Mouse (Mus musculus) limb, embryonic 11.5 days (tissue): ENCODE results near the gene E130114P18Rik. TPM values are rescaled to one million over a fixed set of nuclear protein-coding genes. Genes with fewer than 3 reads are reported as not detected.
A peak's percentile ranks its signal among the peaks of the same experiment; 100 is the strongest.

ENCODE experiments used
- ATAC-seq: fragments of 200-750 bp; cut with Nextera tagmentation; 2 replicates; pipeline ENCODE4 v1.8.0; 2017; ENCODE audit warnings: low read depth; ENCODE audit not compliant: insufficient number of reproducible peaks, low FRiP score, low TSS enrichment
- DNase-seq: peaks from one replicate; pipeline ENCODE4 v3.0.0-alpha.2; 2015; ENCODE audit warnings: low spot score
- H3K27ac ChIP-seq: fragments of 300-500 bp; sonication (generic); replicated peaks from 2 replicates; pipeline ENCODE4 v1.5.1; 2014; ENCODE audit warnings: low read depth, mild to moderate bottlenecking, low read length
- H3K27me3 ChIP-seq: fragments of 300-500 bp; sonication (generic); 2 replicates; pipeline ENCODE4 v1.6.1; 2014; ENCODE audit warnings: mild to moderate bottlenecking, low read length, mixed read lengths; ENCODE audit not compliant: control insufficient read depth, insufficient read depth
- H3K36me3 ChIP-seq: fragments of 300-500 bp; sonication (generic); 2 replicates; pipeline ENCODE4 v1.6.1; 2014; ENCODE audit warnings: mild to moderate bottlenecking, low read length, moderate library complexity, mixed read lengths; ENCODE audit not compliant: control insufficient read depth, insufficient read depth
- H3K4me1 ChIP-seq: fragments of 300-500 bp; sonication (generic); 2 replicates; pipeline ENCODE4 v1.6.1; 2014; ENCODE audit warnings: low read length, mixed read lengths; ENCODE audit not compliant: control insufficient read depth, insufficient read depth
- H3K4me2 ChIP-seq: fragments of 300-500 bp; sonication (generic); 2 replicates; pipeline ENCODE4 v1.6.1; 2014; ENCODE audit warnings: low read depth, mild to moderate bottlenecking, moderate library complexity; ENCODE audit not compliant: severe bottlenecking
- H3K4me3 ChIP-seq: fragments of 300-500 bp; sonication (generic); 2 replicates; pipeline ENCODE4 v1.5.1; 2014; ENCODE audit warnings: low read depth, low read length
- H3K9ac ChIP-seq: fragments of 300-500 bp; sonication (generic); 2 replicates; pipeline ENCODE4 v1.6.1; 2014; ENCODE audit warnings: mild to moderate bottlenecking, low read length
- H3K9me3 ChIP-seq: fragments of 300-500 bp; sonication (generic); 2 replicates; pipeline ENCODE4 v1.6.1; 2016; ENCODE audit warnings: low read length; ENCODE audit not compliant: control insufficient read depth
- WGBS: fragments of 180-500 bp; shearing (Covaris S2); extraction: QIAGEN DNeasy Blood & Tissue Kit; methylation state at CpG from one replicate; pipeline ENCODE4 v1.1.7; 2014; 5-methylcytosine and 5-hydroxymethylcytosine counted together
- polyA plus RNA-seq: library from polyadenylated mRNA; unstranded; fragments of >200 nt; fragmentation: Nextera tagmentation; extraction: Ambion mirVana; gene quantifications from 2 replicates; pipeline ENCODE4 v1.2.1, GENCODE M21; 2014

E130114P18Rik gene
- polyA plus RNA-seq, 1 experiment from 2014 or later = 10.1 TPM

DNA sequence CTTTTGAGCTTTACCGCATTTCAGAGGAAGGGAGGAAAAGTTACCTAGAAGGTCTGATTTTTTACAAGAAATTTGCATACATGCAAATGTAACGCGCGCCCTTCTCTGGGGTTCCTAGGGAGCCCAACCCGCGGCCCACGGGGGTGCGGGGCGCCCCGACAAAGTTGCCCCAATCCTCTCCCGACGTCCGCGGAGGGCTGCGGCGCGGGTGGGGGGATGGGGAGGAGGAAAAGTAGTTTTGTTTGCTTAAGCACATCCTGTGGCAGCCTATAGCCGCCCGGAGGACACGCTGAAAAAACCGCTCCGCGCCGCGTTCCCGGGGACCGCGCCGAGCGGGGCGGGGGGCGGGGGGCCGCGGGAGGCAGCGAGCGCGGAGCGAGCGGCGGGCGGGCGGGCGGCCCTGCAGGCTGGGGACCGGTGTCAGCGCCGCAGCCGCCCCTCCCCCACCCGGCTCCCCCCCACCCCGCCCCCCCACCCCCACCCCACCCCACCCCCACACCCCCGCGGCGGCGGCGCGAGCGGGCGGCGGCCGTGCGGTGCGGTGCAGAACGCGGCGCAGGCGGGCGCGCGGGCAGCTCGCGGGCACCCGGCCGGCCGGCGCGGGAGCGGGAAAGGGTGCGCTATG, 685 bp downstream of the E130114P18Rik start:
- Histone ChIP-seq H3K9ac (peak overlapping the region; percentile 97), H3K27me3 (no peaks in the 10 kb centered on the region), H3K4me1 (peaks cover 13% of the 10 kb centered on the region; the same call in 1 of the 2 replicates), H3K36me3 (no peaks in the 10 kb centered on the region), H3K4me3 (peak overlapping the region; percentile 91), H3K27ac (peak overlapping the region; percentile 90), H3K9me3 (no peaks in the 10 kb centered on the region), H3K4me2 (peak overlapping the region; percentile 81)
- ATAC-seq (peak; percentile 10; the same call in 1 of the 2 replicates), DNase-seq (peak; percentile 77)
- WGBS = 0% methylated on average over 26 of the region's 77 CpGs

DNA sequence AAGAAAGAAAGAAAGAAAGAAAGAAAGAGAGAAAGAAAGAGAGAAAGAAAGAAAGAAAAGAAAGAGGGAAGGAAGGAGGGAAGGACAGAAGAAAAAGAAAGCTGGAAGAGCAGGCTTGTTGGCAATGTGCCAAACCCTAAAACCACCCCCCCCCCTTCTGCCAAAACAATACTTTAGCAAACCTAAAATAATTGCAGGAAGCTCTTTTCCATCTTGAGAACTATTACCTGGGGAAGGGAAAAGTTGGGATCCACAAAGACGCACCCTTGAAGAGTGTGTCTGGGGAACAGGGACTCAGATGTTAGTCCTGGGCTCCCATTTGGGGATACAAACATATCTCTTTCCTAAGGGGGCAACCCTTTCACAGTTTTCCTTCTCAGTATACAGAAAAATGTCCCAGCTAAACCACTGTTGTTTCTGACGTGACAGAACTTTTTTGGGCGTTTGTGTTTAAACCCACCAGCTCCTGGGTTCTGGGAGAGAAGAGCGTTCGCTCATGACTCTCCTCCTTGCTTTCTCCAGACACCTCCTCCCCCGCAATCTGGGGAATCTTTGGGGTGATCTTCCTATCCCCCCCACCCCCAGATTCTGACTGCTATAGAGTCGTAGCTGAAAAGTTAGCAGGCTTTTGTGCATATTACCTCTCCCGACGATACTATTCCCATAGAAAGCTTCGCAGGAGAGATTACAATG, 1.3 kb downstream of the E130114P18Rik start:
- DNase-seq (peak; percentile 59), ATAC-seq (no peak)
- Histone ChIP-seq H3K36me3 (no peaks in the 10 kb centered on the region), H3K4me3 (peak overlapping the region; percentile 91), H3K4me2 (peak overlapping the region; percentile 81), H3K27me3 (no peaks in the 10 kb centered on the region), H3K27ac (peak overlapping the region; percentile 90), H3K9me3 (no peaks in the 10 kb centered on the region), H3K9ac (peak overlapping the region; percentile 97), H3K4me1 (peaks cover 15% of the 10 kb centered on the region; the same call in 1 of the 2 replicates)
- 1% methylated on average over 10 of the region's 10 CpGs for WGBS

DNA sequence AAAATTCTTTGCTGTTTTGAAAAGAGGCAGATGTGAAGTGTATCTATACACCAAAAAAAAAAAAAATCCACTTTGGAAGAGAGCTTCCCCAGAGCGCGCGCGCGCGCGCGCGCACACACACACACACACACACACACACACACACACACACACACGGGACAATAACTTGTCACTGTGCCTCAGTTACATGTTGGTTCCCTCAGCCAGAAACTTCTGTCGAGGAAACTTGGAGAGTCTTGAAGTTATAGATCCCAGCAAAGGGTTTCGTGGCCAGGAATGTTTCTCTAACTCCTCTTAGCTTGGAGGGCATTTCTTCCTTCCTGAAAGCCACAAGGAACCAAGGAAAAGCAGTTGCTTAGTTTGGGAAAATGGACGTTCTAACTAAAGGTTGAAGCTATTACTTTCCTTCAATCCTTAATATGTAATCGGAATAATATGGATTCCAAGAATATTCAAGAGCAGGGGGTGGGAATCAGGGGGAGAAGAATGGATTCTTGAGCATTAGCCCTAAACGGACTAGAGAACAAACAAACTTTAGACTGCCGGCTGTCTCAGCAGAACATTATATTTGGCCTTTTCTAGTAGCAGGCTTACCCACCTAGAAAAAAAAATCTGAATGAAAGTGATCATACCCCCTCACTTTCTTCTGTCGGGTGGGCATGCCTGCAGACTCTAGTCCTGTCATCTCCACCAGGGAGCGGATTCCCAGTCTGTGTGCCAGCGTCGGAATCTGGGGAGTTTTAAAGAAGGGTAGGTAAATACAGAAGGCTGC, 2.2 kb downstream of the E130114P18Rik start:
- Histone ChIP-seq H3K27ac (no peak overlapping the region), H3K4me3 (peak overlapping the region; percentile 21), H3K36me3 (no peaks in the 10 kb centered on the region), H3K9me3 (no peaks in the 10 kb centered on the region), H3K4me1 (peaks cover 17% of the 10 kb centered on the region; the same call in 1 of the 2 replicates), H3K27me3 (no peaks in the 10 kb centered on the region), H3K9ac (no peak overlapping the region; the same call in none of the 2 replicates), H3K4me2 (peak overlapping the region; percentile 44)
- ATAC-seq (no peak), DNase-seq (peak; percentile 44)
- WGBS = under 1% methylated on average over 20 of the region's 20 CpGs

DNA sequence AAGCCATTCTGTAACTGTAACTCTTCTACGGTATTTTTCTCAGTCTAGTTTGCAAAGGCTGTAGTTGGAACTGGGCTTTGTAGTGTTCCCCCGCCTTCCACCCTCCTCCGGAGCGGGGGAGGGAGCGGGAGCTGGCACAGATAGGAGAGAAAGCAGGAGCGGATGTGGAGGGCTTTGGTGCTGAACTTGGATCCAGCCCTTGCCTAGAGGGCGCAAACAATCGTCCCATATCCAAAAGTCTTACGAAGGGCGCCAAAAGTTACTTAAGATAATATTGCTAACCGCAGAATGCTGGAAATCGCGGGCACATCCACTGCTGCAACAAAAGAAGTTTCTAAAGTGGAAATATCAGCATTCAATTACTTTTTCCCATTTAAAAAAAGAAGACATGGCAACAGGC, 2.8 kb downstream of the E130114P18Rik start:
- under 1% methylated on average over 13 of the region's 13 CpGs for WGBS
- Histone ChIP-seq H3K27me3 (no peaks in the 10 kb centered on the region), H3K4me3 (peak overlapping the region; percentile 21; the same call in 1 of the 2 replicates), H3K4me2 (peak overlapping the region; percentile 44), H3K9me3 (no peaks in the 10 kb centered on the region), H3K9ac (peak overlapping the region; percentile 14), H3K36me3 (no peaks in the 10 kb centered on the region), H3K27ac (no peak overlapping the region; the same call in 1 of the 2 replicates), H3K4me1 (peaks cover 17% of the 10 kb centered on the region; the same call in 1 of the 2 replicates)
- ATAC-seq (no peak), DNase-seq (peak; percentile 79)

DNA sequence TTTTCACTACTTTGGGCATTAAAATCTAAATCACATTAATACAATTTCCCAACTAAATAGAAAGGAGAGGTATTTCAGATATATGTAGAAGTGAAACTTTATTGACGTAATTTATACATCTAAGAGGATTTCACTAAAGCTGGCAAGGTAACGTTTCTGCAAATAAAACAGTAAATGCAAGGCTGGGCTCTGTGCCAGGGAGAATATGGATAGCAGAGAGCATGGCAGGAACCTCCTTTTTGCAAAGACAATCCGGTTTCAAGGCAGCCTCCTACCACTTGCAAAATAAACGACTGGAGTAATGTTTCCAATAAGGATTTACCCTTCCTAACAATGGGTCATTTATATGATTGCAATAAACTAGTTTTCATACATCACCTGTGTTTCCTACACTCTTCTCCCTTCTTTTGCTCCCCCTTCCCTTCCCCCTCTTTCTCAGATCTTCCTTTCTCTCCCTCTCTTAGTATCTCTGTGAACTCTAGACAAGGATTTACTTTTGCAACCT, 3.4 kb downstream of the E130114P18Rik start:
- Histone ChIP-seq H3K4me3 (0 out of 2 replicates have a peak overlapping the region, but pooled peaks have one; percentile 21), H3K9me3 (no peaks in the 10 kb centered on the region), H3K36me3 (no peaks in the 10 kb centered on the region), H3K4me2 (peak overlapping the region; percentile 44; the same call in 1 of the 2 replicates), H3K27ac (no peak overlapping the region; the same call in 1 of the 2 replicates), H3K9ac (no peak overlapping the region; the same call in 1 of the 2 replicates), H3K27me3 (no peaks in the 10 kb centered on the region), H3K4me1 (peaks cover 14% of the 10 kb centered on the region; the same call in 1 of the 2 replicates)
- 21% methylated on average over 4 of the region's 4 CpGs for WGBS
- DNase-seq = no peak
- ATAC-seq = no peak

DNA sequence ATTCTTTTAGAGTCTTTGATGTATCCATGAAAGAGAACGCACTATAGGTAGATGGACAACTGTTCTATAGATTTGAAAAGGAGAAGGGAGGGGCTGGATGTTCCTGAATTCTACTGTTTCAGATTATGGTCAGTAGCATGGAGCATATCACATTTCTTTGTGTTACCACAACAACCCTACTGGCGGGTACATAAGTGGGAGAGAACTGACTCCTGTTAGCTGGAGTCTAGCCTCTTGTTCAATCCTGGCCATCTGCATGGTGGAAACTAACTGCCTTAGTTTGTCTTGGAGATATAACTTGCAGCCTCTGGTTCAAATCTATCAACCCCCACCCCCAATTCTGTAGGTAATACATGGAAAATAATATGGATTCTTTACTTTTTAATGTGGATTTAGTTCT, 4.1 kb downstream of the E130114P18Rik start:
- Histone ChIP-seq H3K9me3 (no peaks in the 10 kb centered on the region), H3K27me3 (no peaks in the 10 kb centered on the region), H3K36me3 (no peaks in the 10 kb centered on the region), H3K9ac (no peak overlapping the region), H3K4me1 (peaks cover 13% of the 10 kb centered on the region; the same call in 1 of the 2 replicates), H3K4me3 (no peak overlapping the region), H3K27ac (no peak overlapping the region), H3K4me2 (peak overlapping the region; percentile 11; the same call in 1 of the 2 replicates)
- no peak for ATAC-seq
- WGBS = 68% methylated on average over 2 of the region's 2 CpGs
- DNase-seq = no peak

DNA sequence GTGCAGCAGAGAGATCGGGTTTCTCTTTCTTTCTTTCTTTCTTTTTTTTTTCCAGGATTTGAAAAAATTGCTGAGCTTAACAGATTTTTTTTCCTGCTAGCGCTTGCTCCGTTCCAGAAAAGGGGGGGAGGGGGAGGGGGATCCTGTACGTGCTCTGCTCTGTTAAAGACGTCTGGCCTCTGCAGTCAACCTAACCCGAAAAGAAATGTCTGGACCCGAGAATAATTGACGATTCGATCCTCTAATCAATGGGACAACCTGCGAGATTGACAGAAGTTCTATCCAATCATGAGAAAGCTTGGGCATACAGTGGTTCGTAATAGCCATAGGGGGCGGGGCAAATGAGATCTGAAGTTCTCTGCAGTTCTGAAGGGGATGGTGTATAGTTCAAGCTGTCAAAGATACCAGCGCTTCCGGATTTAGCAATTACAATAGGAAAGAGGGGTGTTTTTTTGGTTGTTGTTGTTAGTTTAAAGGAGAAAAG, 4.7 kb downstream of the E130114P18Rik start:
- H3K36me3 ChIP-seq = no peaks in the 10 kb centered on the region
- DNase-seq = peak; percentile 85
- no peak overlapping the region for H3K9ac ChIP-seq
- peak overlapping the region; percentile 21 for H3K4me3 ChIP-seq
- H3K4me2 ChIP-seq = peak overlapping the region; percentile 55
- no peak overlapping the region; the same call in 1 of the 2 replicates for H3K27ac ChIP-seq
- H3K9me3 ChIP-seq = no peaks in the 10 kb centered on the region
- peak; percentile 52 for ATAC-seq
- H3K4me1 ChIP-seq = peaks cover 13% of the 10 kb centered on the region; the same call in 1 of the 2 replicates
- under 1% methylated on average over 14 of the region's 14 CpGs for WGBS
- no peaks in the 10 kb centered on the region for H3K27me3 ChIP-seq
